Mouse (Mus musculus) telencephalon, adult 2 months (tissue): ENCODE measurements at regions not wholly inside any gene's neighbourhood (a gene's known extent, or its start where the extent isn't known, plus 50 kb on each side); places are given as distances from the start of the nearest gene placed in this dataset.

Source experiments
- DNase-seq: peaks from one replicate; pipeline ENCODE4 v3.0.0-alpha.2; 2011; ENCODE audit warnings: low read depth, low spot score

DNA sequence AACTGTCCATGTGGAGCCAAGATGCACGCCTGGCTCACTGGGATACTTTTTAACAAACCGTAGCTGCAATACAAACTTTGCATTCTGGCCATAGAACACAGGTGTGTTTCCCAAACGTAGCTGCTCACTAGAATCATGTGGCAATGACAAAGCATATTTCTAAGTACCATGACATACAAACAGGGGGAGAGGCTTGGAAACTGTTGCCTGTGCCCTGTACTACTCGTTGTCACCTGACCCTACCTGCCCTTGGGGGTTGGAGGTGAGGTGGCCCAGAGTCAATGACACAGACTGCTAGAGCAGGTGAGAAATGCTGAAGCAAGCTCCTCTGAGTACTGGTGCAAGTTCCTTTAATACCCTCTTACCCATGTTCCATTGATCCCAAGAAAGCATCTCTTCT is 64.3 kb upstream of the Map4k3 start:
- no peak for DNase-seq

- DNase-seq, result no peak
Observed at GRCm38 (mm10) chr17:80789706-80790105, 61.4 kb upstream of the Map4k3 start.

- no peak for DNase-seq
Observed at GRCm38 (mm10) chr17:80789000-80789399, 60.7 kb upstream of the Map4k3 start.

DNA sequence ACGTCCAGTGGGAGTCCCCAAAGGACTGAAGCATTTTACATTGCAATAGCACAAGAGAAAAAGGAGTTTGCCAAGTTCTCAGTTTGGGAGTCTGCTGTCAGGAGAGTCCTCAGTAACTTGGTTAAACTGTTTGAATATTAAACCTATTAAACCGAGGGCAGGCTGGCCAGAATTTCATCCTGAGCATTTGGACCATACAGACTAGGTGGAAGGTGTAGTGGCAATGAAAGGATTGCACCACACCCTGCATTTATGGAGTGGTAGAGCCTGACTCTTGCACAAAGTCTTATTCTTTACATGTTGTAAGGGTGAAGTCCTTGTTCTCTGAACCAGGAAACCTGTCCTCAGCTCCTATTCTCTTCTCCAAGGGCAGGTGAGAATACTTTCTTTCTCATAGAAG is 58.6 kb upstream of the Map4k3 start:
- no peak for DNase-seq

DNA sequence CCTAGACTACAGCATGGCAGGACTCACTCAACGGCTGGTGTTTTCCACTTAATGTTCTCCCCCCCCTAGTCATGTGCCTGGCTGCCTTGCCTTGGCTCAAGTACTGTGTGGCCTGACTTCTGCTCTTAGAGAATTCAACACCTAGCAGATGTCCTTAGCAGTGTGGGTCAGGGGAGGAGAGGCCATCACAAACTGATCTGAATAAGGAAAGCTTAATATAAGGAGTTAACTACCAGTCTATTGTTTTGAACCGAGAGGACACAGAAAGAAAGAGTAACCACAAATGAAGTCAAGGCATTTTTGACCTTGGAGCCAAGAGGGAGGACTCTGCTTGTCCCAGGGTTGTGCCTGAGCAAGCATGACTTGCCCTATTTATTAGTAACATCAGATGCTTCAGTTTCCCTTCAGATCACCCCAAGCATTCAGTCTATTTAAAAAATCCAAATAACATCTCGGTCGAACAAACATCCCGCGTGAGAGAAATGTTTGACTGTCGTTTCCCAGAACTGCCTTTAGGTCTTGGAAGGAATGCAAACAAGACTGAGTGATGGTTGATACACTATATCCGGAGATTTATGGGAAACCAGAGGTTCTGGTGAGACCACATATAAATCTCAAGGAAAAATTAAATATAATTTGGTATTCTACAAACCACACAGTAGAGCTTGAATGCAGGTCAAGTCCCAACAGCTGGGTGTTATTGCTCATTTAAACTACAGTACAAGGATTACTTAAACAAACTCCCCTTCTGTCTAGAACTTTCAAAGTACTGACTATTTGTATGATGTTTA is 58.0 kb upstream of the Map4k3 start:
- DNase-seq, result no peak

- no peak for DNase-seq
Observed at GRCm38 (mm10) chr17:80785476-80785875, 57.2 kb upstream of the Map4k3 start.

GRCm38 (mm10) chr17:80785049-80785448 is 56.8 kb upstream of the Map4k3 start:
- DNase-seq, result no peak

DNA sequence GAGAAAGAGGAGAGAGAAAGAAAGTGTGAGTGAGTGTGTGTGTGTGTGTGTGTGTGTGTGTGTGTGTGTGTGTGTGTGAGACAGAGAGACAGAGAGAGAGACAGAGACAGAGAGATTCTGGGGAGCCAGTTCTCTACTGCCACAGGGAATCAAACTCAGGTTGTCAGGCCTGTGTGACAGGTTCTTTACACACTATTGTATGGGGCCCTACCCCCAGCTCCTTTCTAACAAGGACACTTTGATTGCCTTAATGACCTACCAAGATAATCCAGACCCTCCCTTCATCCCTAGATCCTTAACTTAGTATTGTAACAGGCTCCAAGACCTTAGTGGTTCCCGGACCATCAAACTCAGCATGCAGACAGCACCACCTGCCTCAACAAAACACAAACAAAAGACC is 53.9 kb upstream of the Map4k3 start:
- no peak for DNase-seq

- DNase-seq, result no peak
Observed at GRCm38 (mm10) chr17:80781621-80782020, 53.3 kb upstream of the Map4k3 start.

GRCm38 (mm10) chr17:80780303-80780702 is 52.0 kb upstream of the Map4k3 start:
- no peak for DNase-seq

DNA sequence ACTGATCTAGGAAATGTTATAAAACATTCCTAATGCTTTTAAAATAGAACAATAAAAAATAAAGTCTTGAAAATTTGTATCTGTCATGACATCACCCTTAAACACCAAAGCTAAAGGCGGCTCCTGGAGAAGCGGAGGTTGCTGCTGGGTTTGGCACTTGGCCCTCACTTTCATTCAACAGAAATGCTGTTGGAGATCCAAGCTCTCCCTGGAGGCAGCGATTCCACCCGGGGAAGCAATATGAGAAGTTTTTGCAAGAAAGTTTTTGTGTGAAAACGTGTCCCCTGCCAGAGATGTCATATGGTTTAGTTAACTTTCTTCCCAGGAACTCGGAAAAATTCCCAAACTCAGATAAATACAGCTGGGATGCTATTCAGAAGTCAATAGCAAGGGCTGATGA is 51.5 kb upstream of the Map4k3 start:
- DNase-seq, result no peak
